Mouse (Mus musculus) liver, embryonic 14.5 days (tissue): ENCODE results near the gene Mapk8ip1. TPM values are rescaled to one million over a fixed set of nuclear protein-coding genes. Genes with fewer than 3 reads are reported as not detected.
A peak's percentile ranks its signal among the peaks of the same experiment; 100 is the strongest.

Experiments used
- ATAC-seq: fragments of 200-750 bp; cut with Nextera tagmentation; 2 replicates; pipeline ENCODE4 v1.8.0; 2017; ENCODE audit warnings: moderate number of reproducible peaks, mild to moderate bottlenecking, moderate library complexity; ENCODE audit not compliant: insufficient read depth
- DNase-seq, 3 experiments: peaks; one replicate each; pipeline ENCODE4 v3.0.0-alpha.2; 2012 to 2013; ENCODE audit warnings: low read depth in 3 of 3, low spot score in 3 of 3
- H3K27ac ChIP-seq: fragments of 300-500 bp; sonication (generic); 2 replicates; pipeline ENCODE4 v1.5.1; 2014; ENCODE audit warnings: moderate library complexity, mild to moderate bottlenecking, control low read depth, inconsistent platforms
- H3K27me3 ChIP-seq: fragments of 300-500 bp; sonication (generic); 2 replicates; pipeline ENCODE4 v1.6.1; 2014; ENCODE audit warnings: mild to moderate bottlenecking, low read length, moderate library complexity; ENCODE audit not compliant: control insufficient read depth, insufficient read depth
- H3K36me3 ChIP-seq: fragments of 300-500 bp; sonication (generic); replicated peaks from 2 replicates; pipeline ENCODE4 v1.6.1; 2014; ENCODE audit warnings: low read depth; ENCODE audit not compliant: control insufficient read depth, insufficient read depth
- H3K4me1 ChIP-seq, 2 experiments: fragments of 200-500 bp in 1 of 2; fragments of 300-500 bp in 1 of 2; sonication (generic) in 1 of 2; replicated peaks; 2 replicates each; pipeline ENCODE4 v1.6.1; 2012 to 2014; ENCODE audit warnings: antibody characterized with exemption in 1 of 2, inconsistent platforms in 1 of 2, low read length in 1 of 2; ENCODE audit not compliant: control insufficient read depth in 2 of 2, insufficient read depth in 2 of 2
- H3K4me2 ChIP-seq: fragments of 300-500 bp; sonication (generic); 2 replicates; pipeline ENCODE4 v1.6.1; 2014; ENCODE audit warnings: low read depth, mild to moderate bottlenecking, control low read depth, moderate library complexity
- H3K4me3 ChIP-seq, 2 experiments: fragments of 200-500 bp in 1 of 2; fragments of 300-500 bp in 1 of 2; sonication (generic) in 1 of 2; 2 replicates each; pipeline ENCODE4 v1.5.1; 2012 to 2014; ENCODE audit warnings: low read depth in 2 of 2, low read length in 2 of 2, mild to moderate bottlenecking in 2 of 2, control low read depth in 1 of 2, inconsistent platforms in 1 of 2, moderate library complexity in 1 of 2; ENCODE audit not compliant: insufficient read depth in 1 of 2
- H3K9ac ChIP-seq: fragments of 300-500 bp; sonication (generic); replicated peaks from 2 replicates; pipeline ENCODE4 v1.6.1; 2014; ENCODE audit warnings: mild to moderate bottlenecking, control low read depth, moderate library complexity
- H3K9me3 ChIP-seq: fragments of 300-500 bp; sonication (generic); 2 replicates; pipeline ENCODE4 v1.6.1; 2016; ENCODE audit warnings: low read length, mixed read lengths; ENCODE audit not compliant: control insufficient read depth
- CTCF ChIP-seq: IDR thresholded peaks from 2 replicates; pipeline ENCODE4 v1.5.1; 2016; ENCODE audit warnings: antibody characterized with exemption, low read depth, control low read depth
- EP300 ChIP-seq: IDR thresholded peaks from 2 replicates; pipeline ENCODE4 v1.6.1; 2016; ENCODE audit warnings: antibody characterized with exemption, low read depth
- WGBS: fragments of 180-500 bp; shearing (Covaris S2); extraction: QIAGEN DNeasy Blood & Tissue Kit; methylation state at CpG from one replicate; pipeline ENCODE4 v1.1.7; 2014; ENCODE audit not compliant: insufficient replicate concordance; 5-methylcytosine and 5-hydroxymethylcytosine counted together
- polyA plus RNA-seq, 2 experiments: library from polyadenylated mRNA; depleted of rRNA in 1 of 2; stranded (reverse) in 1 of 2; unstranded in 1 of 2; fragments of >200 nt; fragmentation: Nextera tagmentation in 1 of 2; extraction: Ambion mirVana in 1 of 2; gene quantifications; 2 replicates each; pipeline versions ENCODE4 v1.2.1 to v1.2.3; 2012 to 2014

Mapk8ip1 gene
- polyA plus RNA-seq, 2 experiments, result 0.62 to 1.2 TPM

DNA sequence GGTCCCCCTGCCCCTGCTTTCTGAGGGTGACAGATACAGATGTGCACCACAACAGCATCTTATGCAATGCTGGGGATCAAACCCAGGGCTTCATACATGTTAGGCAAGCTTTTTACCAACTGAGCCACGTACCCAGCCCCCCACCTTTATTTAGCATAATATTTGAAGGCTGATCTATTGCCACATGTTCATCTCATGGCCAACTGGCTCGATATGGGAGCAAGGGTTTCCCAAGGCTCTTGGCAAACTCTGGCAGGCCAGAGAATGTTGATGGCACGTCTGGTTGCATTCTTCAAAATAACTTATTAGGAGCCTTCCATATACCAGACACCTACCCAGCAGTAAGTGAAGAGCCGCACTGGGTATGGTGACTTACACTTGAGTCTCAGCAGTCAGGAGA lies 42.2 kb upstream of the Mapk8ip1 start:
- 68% methylated on average over 4 of the region's 4 CpGs for WGBS
- Histone ChIP-seq H3K4me3 (no peak overlapping the region), H3K27me3 (no peaks in the 10 kb centered on the region), H3K4me1 (peaks cover 14 to 35% of the 10 kb centered on the region in 2 experiments), H3K27ac (no peak overlapping the region), H3K36me3 (no peaks in the 10 kb centered on the region), H3K9me3 (no peaks in the 10 kb centered on the region), H3K9ac (no peak overlapping the region), H3K4me2 (no peak overlapping the region)
- TF ChIP-seq EP300 (no peak), CTCF (no peak)
- DNase-seq (no peak), ATAC-seq (no peak)

DNA sequence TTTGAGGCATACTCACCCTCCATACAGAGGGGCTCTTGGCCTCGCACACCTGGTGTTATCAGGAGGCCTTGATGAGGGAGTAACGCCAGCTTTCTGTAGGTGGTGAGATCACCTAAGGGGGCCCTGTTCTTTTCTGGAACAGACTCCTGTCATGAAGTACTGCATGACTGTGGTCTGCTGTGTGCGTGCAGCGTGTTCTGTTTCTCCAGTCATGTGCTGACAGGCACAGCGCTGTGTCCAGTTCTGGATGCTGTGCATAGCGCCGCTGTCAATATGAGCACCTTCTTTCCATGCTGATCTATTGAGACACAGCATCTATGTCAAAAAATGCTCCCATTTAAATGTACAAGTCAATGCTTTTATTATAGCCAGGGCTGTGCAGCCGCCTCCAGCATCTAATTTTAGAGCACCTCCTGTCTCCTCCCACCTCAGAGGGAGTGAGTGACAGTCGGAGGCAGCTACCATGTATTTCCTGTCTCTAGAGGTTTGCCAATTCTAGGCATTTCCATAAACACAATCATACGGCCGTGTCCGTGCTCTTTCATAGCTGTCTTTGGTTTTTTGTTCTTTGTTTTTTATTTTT lies 41.4 kb upstream of the Mapk8ip1 start:
- Histone ChIP-seq H3K27me3 (no peaks in the 10 kb centered on the region), H3K36me3 (no peaks in the 10 kb centered on the region), H3K4me2 (no peak overlapping the region), H3K27ac (no peak overlapping the region), H3K9ac (no peak overlapping the region), H3K4me1 (peaks cover 17 to 39% of the 10 kb centered on the region in 2 experiments), H3K4me3 (no peak overlapping the region), H3K9me3 (no peaks in the 10 kb centered on the region)
- DNase-seq, result no peak
- no peak for ATAC-seq
- 54% methylated on average over 12 of the region's 12 CpGs for WGBS
- TF ChIP-seq CTCF (no peak), EP300 (no peak)

DNA sequence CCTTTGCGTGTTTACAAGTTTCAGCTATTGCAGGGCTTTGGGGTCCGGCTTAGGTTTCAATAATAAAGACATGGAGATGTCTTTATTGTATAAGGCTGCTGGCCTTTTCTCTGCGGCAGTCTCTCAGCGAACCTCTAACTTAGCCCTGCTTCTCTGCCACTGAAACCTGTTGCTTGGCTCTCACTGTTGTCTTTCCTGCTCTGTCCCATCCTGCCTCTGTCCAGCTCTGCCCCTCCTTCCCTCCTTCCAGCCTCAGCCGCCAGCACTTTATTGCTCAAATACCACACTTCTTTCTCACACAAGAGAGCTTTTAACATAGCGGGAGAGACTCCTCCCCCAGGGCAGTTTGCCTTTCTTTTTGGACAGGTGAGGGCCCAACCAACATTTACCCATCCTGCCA lies 39.4 kb upstream of the Mapk8ip1 start:
- ATAC-seq, result no peak
- Histone ChIP-seq H3K27me3 (no peaks in the 10 kb centered on the region), H3K4me3 (no peak overlapping the region), H3K9me3 (no peaks in the 10 kb centered on the region), H3K4me1 (peaks cover 22 to 32% of the 10 kb centered on the region in 2 experiments), H3K36me3 (no peaks in the 10 kb centered on the region), H3K27ac (no peak overlapping the region), H3K4me2 (no peak overlapping the region), H3K9ac (no peak overlapping the region)
- WGBS, result 70% methylated on average over 6 of the region's 6 CpGs
- DNase-seq, result no peak
- TF ChIP-seq CTCF (no peak), EP300 (no peak)

DNA sequence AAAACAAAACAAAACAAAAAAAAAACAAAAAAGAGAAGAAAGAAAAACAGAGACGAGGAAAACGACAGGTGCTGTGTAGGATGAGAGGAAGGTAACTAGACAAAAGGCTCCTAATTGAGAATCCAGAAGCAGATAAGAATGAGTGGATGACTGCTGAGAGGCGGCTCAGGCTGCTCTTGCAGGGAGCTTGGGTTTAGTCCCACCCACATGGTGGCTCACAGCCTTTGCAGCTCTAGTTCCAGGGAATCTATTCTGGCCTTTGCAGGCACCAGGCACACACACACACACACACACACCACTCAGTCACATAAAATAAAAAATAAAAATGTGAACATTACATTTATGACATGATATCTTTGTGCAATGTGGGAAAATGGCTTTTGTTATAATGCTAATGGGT lies 37.5 kb upstream of the Mapk8ip1 start:
- H3K27me3 ChIP-seq, result no peaks in the 10 kb centered on the region
- no peak overlapping the region for H3K4me3 ChIP-seq
- no peak for DNase-seq
- no peak overlapping the region for H3K4me2 ChIP-seq
- H3K36me3 ChIP-seq, result no peaks in the 10 kb centered on the region
- ATAC-seq, result no peak
- peaks cover 9 to 25% of the 10 kb centered on the region in 2 experiments for H3K4me1 ChIP-seq
- H3K27ac ChIP-seq, result no peak overlapping the region
- no peak for TF ChIP-seq CTCF
- TF ChIP-seq EP300, result no peak
- 53% methylated on average over 3 of the region's 3 CpGs for WGBS
- no peak overlapping the region for H3K9ac ChIP-seq
- H3K9me3 ChIP-seq, result no peaks in the 10 kb centered on the region

DNA sequence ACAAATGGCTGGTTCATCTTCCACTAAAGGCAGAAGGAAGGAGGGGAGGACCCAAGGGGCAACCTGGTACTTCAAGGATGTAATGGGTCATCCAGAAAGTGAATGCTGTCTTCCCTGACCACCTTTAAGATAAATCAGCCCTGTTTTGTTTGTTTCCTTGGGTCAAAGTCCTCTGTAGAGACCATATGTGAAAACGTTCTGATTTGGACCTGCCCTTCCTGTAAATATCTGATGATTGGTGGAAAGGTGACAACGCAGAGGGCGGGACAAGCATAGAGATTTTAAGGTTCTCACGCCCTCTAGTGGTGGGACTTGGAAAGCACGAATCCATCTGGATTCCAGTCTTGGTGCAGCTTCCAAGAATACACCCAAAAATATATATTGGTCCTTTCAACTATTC lies 36.8 kb upstream of the Mapk8ip1 start:
- no peaks in the 10 kb centered on the region for H3K36me3 ChIP-seq
- H3K4me3 ChIP-seq, result no peak overlapping the region
- H3K9ac ChIP-seq, result no peak overlapping the region
- no peak for TF ChIP-seq EP300
- TF ChIP-seq CTCF, result peak; percentile 88
- WGBS, result 0% methylated on average over 5 of the region's 5 CpGs
- H3K4me1 ChIP-seq, result peaks cover 11 to 23% of the 10 kb centered on the region in 2 experiments
- H3K9me3 ChIP-seq, result no peaks in the 10 kb centered on the region
- DNase-seq (peak; percentile 68 to 76 (median 74)), ATAC-seq (no peak)
- H3K4me2 ChIP-seq, result peak overlapping the region; percentile 50
- no peak overlapping the region for H3K27ac ChIP-seq
- H3K27me3 ChIP-seq, result no peaks in the 10 kb centered on the region
